Mouse (Mus musculus) urinary bladder, postnatal 4 days (tissue): ENCODE results near the gene Ctsa.
"Not testable (repeated sequence)": the region's sequence is repeated elsewhere in the genome, so short reads cannot be mapped to it uniquely, and the experiment has no call there.

Experiments used
- DNase-seq, 2 experiments: peaks; one replicate each; pipeline ENCODE4 v3.0.0; 2021 to 2022; ENCODE audit warnings: low spot score in 2 of 2

Ctsa gene

DNA sequence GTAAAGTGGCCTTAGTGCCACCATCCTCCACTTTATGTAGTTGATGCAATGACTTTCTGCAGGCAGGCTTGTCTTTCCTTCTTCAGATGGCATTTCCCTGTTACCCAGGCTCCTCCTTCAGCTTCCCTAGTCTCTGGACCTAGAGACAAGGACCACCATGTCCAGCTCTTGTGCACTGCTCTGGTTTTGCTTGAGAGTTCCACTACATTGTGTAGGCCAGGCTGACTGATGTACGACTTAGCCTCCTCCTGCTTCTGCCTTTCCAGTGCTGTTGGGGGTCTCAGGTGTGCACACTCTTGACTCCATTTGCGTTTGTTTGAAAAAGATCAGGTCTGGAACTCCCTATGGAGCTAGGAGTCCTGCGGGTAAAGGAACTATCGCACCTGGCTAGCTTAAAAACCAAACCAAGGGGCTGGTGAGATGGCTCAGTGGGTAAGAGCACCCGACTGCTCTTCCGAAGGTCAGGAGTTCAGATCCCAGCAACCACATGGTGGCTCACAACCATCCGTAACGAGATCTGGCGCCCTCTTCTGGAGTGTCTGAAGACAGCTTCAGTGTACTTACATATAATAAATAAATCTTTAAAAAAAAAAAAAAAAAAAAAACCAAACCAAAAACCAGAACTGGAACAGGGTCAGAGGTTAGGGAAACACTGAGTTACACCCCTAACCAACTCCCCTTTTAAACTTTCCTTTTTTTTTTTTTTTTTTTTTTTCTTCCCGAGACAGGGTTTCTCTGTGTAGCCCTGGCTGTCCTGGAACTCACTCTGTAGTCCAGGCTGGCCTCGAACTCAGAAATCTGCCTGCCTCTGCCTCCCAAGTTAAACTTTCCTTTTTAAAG lies 44.9 kb downstream of the Ctsa start:
- DNase-seq: not testable (repeated sequence)

DNA sequence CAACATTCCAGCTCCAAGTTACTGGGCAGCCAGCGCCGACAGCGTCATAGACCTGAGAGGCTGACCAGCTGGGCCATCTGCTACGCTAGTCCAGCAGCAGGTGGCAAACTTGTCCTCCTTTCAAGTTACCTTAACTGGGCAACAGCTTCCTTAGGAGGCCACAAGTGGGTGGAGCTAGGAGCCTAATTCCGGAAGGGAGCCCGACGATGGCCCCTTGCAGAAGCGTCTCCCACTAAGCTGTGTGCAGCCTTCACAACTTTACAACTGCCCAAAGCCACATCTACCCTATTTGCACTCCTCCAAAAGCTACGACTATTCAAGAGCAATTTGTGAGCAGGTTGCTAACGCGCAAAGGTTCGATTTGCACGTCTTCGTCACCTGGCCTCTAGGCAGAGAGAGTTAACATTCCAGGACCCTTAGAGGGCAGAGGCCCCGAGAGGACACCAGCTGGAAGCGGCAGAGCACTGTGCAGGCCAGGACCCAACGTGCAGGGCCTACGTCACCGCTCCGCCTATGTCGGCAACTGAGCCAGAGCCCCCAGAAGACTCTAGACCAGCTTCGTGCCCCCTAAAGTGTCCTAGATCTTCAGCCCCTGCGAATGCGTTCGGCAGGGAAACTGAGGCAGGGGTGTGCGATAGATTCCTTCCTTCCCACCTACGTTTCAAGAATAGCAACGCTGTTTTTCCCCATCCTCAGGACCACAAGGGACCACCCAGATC lies 46.0 kb downstream of the Ctsa start:
- no peak for DNase-seq

DNA sequence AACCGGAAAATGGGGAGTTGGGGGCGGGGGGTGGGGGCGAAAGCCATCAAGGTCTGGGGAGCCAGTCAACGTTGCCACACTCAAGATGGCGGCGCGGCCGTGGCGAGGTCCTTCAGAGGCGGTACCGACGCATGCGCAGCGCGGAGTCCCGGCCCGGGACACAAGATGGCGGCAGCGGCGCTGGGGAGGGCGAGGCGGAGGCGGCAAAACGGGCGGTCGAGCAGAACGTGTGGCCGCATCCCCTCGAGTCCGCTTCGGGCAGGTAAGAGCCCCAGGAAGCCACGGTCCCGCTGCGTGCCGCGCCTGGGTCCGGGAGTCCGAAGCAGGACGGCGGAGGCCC lies 46.5 kb downstream of the Ctsa start, which contains the start of gene Pcif1:
Gene Pcif1, plus strand, starts transcription at position 77 of the 340 bp plus-strand sequence.
- peak; percentile 90 to 94 for DNase-seq

DNA sequence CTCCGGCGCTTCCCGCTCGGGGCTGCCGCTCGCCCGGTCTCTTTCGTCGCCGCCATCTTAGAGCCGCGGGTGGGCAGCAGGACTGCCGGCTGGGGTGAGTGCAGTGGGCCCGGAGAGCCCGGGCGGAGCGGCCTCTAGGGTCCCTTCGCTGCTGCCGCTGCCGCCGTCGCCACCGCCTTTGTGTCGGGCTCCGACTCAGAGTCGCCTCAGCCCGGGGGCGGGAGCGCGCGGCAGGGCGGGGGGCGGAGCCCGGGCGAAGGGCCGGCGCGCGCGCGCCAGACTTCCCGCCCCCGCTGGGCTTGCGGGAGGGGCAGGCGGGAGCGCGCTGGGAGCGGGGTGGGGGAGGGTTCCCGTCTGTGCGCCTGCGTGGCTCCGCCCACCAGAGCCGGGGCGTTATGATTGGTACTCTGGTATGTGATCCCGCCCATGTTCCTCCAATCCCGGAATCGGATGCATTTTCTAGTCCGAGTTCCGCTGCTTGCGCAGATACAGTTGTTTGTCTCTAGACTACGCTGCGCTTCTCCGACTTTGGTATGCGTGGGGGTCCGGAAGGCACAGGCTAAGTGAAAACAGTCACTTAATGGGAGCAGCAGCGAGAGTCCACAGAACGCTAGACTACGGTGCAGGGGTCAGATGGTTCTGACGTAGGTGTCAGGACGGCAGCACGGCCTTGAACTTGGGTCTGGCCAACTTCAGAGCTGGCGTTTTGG lies 47.0 kb downstream of the Ctsa start:
- peak; percentile 92 to 94 for DNase-seq

DNA sequence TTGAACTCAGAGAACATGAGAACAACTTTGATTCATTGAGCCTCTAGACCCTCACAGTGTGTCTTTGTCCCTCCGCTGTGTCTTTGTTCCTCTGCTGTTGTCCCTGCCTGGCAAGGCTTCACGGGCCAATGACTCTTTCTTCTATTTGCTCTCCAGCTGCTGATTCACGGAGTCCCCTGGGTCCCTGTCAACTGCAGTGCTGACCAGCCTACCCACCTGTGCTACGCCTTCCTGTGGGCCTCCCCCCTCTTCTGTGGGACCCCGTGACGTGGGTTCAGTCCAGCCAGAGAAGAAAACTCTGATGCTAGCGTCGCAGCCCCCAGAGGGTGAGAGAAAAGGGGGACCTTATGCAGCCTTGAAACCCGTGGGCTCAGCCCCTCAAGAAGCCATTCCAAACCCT lies 49.9 kb downstream of the Ctsa start:
- DNase-seq: no peak

DNA sequence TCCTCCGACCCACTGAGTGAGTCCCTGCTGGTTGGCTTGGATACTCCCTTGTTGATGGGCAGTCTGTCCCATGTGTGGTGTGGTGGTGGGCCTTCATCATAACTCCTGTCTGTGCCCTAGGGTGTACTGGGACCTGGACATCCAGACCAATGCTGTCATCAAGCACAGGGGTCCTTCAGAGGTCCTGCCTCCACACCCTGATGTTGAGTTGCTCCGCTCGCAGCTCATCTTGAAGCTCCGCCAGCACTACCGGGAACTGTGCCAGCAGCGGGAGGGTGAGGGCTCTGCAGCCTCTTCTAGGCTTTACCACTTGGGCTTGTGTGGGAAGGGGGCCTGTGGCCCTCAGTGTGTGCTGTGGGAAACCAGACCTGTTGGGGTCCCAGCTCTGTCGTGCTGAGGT lies 53.1 kb downstream of the Ctsa start:
- DNase-seq: peak; percentile 66 to 88

DNA sequence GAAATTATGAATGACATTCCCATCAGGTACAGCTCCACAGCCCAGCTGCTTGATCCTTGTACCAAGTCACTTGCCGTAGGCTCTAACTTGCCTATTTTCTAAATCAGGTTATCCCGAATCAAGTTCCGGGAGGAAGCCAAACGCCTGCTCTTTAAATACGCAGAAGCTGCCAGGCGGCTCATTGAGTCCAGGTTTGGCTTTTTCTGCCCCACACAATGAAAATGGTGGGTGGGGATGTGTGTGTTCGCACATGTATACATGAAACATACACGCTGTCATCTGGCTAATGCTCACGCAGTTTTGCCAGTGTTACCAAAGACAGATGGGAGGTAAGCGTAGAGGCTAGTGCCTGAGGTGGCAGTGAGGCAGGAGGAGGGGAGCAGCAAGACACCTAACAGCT lies 53.9 kb downstream of the Ctsa start:
- DNase-seq: no peak

DNA sequence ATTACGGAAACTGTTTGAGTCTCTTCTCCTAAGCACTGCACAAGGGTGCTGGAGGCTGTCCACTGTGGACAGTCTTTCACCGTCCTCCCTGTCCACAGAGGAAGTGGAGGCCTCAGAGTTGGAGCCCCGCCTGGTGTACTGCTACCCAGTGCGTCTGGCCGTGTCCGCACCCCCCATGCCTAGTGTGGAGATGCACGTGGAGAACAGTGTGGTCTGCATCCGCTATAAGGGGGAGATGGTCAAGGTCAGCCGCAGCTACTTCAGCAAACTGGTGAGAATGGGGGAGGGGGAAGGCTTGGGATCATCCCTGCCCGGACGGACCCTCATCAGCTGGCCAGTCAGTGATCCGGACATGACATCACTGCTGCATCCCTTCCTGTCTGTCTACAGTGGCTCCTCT lies 56.3 kb downstream of the Ctsa start:
- no peak for DNase-seq

DNA sequence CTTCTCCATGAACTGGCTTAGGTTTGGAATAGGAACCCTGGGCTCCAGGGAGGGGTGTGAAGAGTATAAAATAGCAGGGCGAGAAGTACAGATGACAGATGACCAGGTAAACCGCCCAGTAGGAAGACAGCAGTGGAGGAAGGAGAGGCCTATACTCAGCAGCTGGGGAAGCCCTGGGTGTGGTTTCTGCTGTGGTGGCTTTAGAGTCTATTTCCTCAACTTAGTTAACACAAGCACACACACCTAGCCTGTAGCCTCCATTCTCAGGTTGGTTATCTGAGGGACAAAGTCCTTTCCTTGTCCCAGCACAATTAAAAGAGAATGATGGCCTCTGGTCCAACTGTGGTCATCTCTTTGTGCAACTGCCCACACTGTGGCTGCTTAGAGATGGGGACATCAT lies 57.3 kb downstream of the Ctsa start:
- no peak for DNase-seq
